Mouse (Mus musculus) erythroblast, embryonic 14.5 days (primary cell): ENCODE measurements around the gene Mob1b. TPM values are rescaled to one million over a fixed set of nuclear protein-coding genes. Genes with fewer than 3 reads are reported as not detected.
A peak's percentile ranks its signal among the peaks of the same experiment; 100 is the strongest.

Experiments used
- H3K27me3 ChIP-seq: 2 replicates; pipeline ENCODE4 v1.6.1; 2012; ENCODE audit warnings: inconsistent platforms; ENCODE audit not compliant: control insufficient read depth
- H3K36me3 ChIP-seq: 2 replicates; pipeline ENCODE4 v1.6.1; 2012; ENCODE audit warnings: mild to moderate bottlenecking, inconsistent platforms; ENCODE audit not compliant: control insufficient read depth
- H3K4me1 ChIP-seq: 2 replicates; pipeline ENCODE4 v1.6.1; 2012; ENCODE audit warnings: inconsistent platforms; ENCODE audit not compliant: control insufficient read depth
- H3K4me3 ChIP-seq: replicated peaks from 2 replicates; pipeline ENCODE3; 2012; ENCODE audit warnings: moderate library complexity, mild to moderate bottlenecking, inconsistent platforms
- H3K9me3 ChIP-seq: 2 replicates; pipeline ENCODE4 v1.6.1; 2012; ENCODE audit warnings: low read length, inconsistent platforms, mixed read lengths; ENCODE audit not compliant: control insufficient read depth
- GATA1 ChIP-seq: IDR thresholded peaks from 2 replicates; pipeline ENCODE4 v1.6.1; 2012; ENCODE audit warnings: low read length, inconsistent platforms, mixed read lengths
- TAL1 ChIP-seq: IDR thresholded peaks from 3 replicates; pipeline ENCODE4 v1.6.1; 2012; ENCODE audit warnings: low read length, inconsistent platforms, mixed read lengths
- polyA plus RNA-seq: library from polyadenylated mRNA; stranded (reverse); fragments of >175 nt; gene quantifications from 2 replicates; pipeline ENCODE4 v1.2.3, GENCODE M21; 2012

Mob1b gene
- polyA plus RNA-seq, 1 experiment = 1.6 TPM

DNA sequence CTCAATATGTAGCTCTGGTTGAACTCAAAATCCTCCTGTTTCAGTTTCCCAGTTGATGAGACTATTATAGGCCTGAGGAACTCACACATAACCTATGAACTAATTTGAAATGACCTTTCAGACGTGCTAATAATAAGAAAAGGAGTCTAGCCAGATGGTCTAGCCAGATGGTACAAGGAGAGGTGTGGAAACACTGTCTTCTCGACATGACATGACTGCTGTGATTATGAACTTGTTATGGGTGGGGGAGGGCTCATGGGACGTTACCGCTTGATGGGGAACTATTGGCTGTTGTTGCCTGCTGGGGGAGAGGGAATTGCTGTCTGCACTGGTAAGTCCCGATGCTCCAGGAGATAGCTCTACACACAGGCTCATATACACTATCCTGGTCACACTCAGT is 23.4 kb upstream of the Mob1b start:
- H3K4me1 ChIP-seq = no peaks in the 10 kb centered on the region
- no peaks in the 10 kb centered on the region for H3K27me3 ChIP-seq
- H3K36me3 ChIP-seq = no peaks in the 10 kb centered on the region
- H3K9me3 ChIP-seq = no peaks in the 10 kb centered on the region
- no peak overlapping the region for H3K4me3 ChIP-seq
- TF ChIP-seq TAL1 (no peak), GATA1 (no peak)

DNA sequence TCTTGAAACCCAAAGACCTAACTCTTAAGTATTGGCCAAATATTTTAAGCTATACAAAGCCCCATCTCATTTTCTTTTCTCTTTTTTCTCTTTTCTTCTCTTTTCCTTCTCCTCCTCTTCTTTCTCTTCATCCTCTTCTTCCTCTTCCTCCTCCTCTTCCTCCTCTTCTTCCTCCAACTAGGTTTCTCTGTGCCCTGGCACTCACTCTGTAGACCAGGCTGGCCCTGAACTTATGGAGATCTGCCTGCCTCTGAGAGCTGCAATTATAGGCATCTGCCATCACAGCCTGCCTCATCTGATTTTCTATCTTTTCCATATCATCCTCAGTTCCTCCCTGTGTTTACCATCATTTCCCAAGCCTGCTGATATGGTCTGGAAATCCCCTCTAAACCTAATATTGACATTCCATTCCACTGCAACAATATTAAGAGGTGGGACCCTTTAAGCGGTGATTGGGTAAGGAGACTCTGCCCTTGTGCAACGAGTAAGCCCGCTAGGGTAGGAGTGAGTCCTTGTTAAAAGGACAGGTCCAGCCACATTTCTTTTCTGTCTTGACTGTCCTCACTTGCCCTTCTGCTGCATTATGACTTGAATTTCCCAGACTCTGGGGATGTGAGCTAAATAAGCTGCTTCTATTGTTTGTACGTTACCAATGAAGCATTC is 21.3 kb upstream of the Mob1b start:
- no peaks in the 10 kb centered on the region for H3K9me3 ChIP-seq
- H3K27me3 ChIP-seq = no peaks in the 10 kb centered on the region
- no peak for TF ChIP-seq TAL1
- no peak for TF ChIP-seq GATA1
- 0 out of 2 replicates have a peak, but pooled peaks cover 2% of the 10 kb centered on the region for H3K4me1 ChIP-seq
- no peak overlapping the region for H3K4me3 ChIP-seq
- no peaks in the 10 kb centered on the region for H3K36me3 ChIP-seq

DNA sequence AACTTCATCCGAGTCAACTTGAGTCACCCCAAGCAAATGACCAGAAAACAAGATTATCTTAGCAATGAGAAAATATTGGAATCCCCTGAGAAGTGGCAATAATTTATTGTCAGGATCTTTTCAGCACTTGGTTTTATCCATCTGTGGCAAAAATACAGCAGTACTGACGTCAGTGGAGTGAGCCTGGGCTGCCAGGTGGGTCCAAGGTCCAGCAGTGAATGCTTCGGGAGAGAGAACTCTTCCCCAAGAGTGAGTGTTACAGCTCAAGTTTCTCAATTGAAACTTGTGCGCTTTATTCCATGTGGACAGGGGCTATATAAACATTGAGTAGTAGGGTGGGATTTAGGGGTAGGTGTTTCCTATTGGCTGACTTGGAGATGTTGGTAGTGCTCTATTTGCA is 18.6 kb upstream of the Mob1b start:
- TF ChIP-seq TAL1 = no peak
- TF ChIP-seq GATA1 = no peak
- H3K4me1 ChIP-seq = 0 out of 2 replicates have a peak, but pooled peaks cover 2% of the 10 kb centered on the region
- no peaks in the 10 kb centered on the region for H3K36me3 ChIP-seq
- H3K27me3 ChIP-seq = no peaks in the 10 kb centered on the region
- no peaks in the 10 kb centered on the region; the same call in 1 of the 2 replicates for H3K9me3 ChIP-seq
- H3K4me3 ChIP-seq = no peak overlapping the region

DNA sequence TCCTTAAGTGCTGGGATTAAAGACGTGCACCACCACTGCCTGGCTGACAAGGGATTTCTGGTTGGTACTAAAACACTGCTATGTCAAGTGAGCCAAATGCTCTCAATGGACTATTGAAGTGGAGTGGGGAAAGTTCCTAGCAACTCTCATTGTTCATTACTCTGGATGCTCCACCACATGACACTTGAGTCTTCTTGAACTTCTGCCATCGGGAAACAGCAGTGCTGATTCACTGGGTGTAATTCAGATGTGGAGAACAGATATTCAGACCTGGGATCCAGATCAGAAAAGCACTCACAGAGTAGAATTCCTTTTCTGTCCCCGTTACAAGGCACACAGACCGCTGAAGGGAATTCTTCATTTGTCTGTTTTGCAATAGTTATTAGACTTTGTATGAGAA is 17.1 kb upstream of the Mob1b start:
- peaks cover 6% of the 10 kb centered on the region for H3K9me3 ChIP-seq
- no peak overlapping the region for H3K4me3 ChIP-seq
- 0 out of 2 replicates have a peak, but pooled peaks cover 4% of the 10 kb centered on the region for H3K4me1 ChIP-seq
- no peaks in the 10 kb centered on the region for H3K36me3 ChIP-seq
- H3K27me3 ChIP-seq = no peaks in the 10 kb centered on the region
- TF ChIP-seq TAL1 = no peak
- no peak for TF ChIP-seq GATA1

DNA sequence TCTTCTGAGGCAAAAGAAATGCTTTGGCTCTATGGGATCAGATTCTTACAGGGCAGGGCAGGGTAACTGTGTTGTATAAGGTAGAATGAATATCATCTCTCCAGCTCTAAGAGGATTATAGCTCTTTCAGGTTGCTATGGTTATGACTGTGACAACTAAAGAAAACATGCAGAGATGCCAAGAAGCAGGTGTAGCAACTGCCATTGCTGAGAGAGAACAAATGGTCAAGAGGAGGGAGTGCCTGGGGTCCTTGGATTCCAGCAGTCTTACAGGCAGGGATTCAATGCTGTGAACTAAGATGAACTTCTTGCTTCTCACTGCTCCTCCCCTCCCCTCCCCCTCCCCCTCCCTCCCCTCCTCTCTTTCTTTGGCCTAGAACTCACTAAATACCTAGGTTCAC is 9.5 kb upstream of the Mob1b start:
- Histone ChIP-seq H3K4me1 (0 out of 2 replicates have a peak, but pooled peaks cover 2% of the 10 kb centered on the region), H3K9me3 (peaks cover 7% of the 10 kb centered on the region), H3K4me3 (no peak overlapping the region), H3K36me3 (no peaks in the 10 kb centered on the region), H3K27me3 (peaks cover 4% of the 10 kb centered on the region; the same call in 1 of the 2 replicates)
- no peak for TF ChIP-seq TAL1
- TF ChIP-seq GATA1 = no peak

DNA sequence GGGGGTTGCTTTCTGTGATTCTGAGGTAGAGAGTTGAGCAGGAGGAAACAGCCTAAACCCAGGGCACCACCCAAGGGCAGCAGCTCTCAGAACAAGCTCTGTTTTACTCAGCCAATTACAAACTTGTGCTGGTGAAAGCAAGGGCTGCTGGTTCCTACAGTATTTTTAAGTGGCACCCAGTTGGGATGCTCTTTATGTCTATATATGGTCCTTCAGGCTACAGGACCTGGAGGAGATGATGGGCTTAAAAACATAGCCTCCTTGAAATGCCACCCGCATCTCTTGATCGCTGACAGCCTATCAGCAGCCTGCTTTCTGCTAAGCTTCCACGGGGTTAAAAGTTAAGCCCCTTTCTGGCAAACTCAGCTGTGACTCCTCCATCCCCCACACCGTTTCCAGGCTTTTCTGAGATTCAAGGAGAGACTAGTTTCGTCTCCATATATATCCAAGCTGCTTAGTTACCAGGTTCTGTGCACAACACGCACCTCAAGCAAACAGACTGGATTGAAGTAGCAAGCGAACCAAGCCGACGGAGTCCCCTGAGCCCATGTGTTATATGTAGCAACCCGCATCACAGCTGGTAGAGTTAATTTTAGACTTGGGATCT is 8.9 kb upstream of the Mob1b start:
- H3K36me3 ChIP-seq = no peaks in the 10 kb centered on the region
- TF ChIP-seq GATA1 = no peak
- TF ChIP-seq TAL1 = no peak
- peaks cover 7% of the 10 kb centered on the region for H3K9me3 ChIP-seq
- 0 out of 2 replicates have a peak, but pooled peaks cover 2% of the 10 kb centered on the region for H3K4me1 ChIP-seq
- H3K27me3 ChIP-seq = peaks cover 8% of the 10 kb centered on the region
- H3K4me3 ChIP-seq = no peak overlapping the region

DNA sequence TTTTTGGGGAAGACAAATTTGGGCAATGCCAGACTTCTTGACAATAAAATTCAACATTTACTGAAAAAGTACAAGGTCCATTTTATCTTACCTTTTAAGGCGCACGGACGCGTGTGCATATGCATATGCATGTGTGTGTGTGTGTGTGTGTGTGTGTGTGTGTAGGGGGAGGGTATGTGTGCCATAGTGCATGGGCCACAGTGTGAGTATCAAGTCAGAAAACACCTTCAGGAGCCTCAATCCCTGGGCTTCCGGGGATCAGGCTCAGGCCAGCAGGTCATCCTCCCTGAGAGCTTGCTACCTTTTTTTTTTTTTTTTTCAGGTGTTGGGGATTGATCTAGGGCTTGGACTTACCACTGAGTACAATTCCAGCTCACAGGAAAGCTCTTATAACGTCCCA is 8.3 kb upstream of the Mob1b start:
- peaks cover 8% of the 10 kb centered on the region for H3K27me3 ChIP-seq
- 0 out of 2 replicates have a peak, but pooled peaks cover 2% of the 10 kb centered on the region for H3K4me1 ChIP-seq
- peaks cover 7% of the 10 kb centered on the region for H3K9me3 ChIP-seq
- no peak overlapping the region for H3K4me3 ChIP-seq
- TF ChIP-seq TAL1 (no peak), GATA1 (no peak)
- H3K36me3 ChIP-seq = no peaks in the 10 kb centered on the region

DNA sequence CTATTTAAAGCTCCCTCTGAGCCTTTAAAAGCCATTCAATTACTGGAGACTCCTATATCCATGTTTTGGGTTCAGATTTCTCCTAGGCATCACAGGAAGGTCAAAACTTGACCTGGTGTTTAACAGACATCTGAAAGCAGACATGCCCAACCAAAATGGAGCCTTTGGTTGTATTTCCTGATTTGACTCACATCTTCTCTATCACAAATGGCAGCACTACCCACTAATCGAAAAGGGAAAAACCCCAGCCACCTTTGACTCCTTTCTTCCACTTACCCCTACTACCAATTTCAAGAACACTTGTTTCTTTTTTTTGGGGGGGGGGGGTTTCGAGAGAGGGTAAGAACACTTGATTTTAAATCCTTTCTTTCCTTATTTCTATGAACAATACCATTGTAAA is 3.7 kb upstream of the Mob1b start:
- TF ChIP-seq GATA1 = no peak
- TF ChIP-seq TAL1 = no peak
- H3K36me3 ChIP-seq = peaks cover 3% of the 10 kb centered on the region
- no peaks in the 10 kb centered on the region for H3K9me3 ChIP-seq
- H3K4me1 ChIP-seq = peaks cover 16% of the 10 kb centered on the region
- peaks cover 8% of the 10 kb centered on the region for H3K27me3 ChIP-seq
- no peak overlapping the region for H3K4me3 ChIP-seq

DNA sequence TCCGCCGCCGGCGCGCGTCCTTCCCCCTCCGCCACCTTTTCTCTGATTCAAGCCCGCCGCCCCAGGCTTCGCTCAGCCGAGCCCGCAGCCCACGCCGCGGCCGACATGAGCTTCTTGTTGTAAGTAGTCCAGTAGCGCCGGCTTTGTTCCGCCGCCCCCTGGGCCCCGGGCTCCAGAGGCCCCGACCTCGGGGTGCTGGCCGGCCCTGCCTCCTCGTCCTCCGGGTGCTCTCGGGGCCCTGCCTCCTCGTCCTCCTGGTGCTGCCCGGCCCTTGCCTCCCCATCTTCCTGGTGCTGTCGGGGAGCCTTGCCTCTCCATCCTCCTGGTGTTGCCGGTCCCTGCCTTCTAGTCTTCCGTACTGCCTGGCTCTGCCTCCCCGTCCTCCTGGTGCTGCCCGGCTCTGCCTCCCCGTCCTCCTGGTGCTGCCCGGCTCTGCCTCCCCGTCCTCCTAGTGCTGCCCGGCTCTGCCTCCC is 384 bp downstream of the Mob1b start:
- Histone ChIP-seq H3K9me3 (no peaks in the 10 kb centered on the region), H3K27me3 (peaks cover 5% of the 10 kb centered on the region), H3K4me3 (peak overlapping the region; percentile 65), H3K36me3 (peaks cover 35% of the 10 kb centered on the region), H3K4me1 (peaks cover 55% of the 10 kb centered on the region)
- TF ChIP-seq GATA1 = no peak
- no peak for TF ChIP-seq TAL1
